Mouse (Mus musculus) liver, adult (tissue): ENCODE data around the gene Cubn.
A peak's percentile ranks its signal among the peaks of the same experiment; 100 is the strongest.

Source experiments
- GATA4 ChIP-seq: IDR thresholded peaks from 2 replicates; pipeline ENCODE4 v1.6.1; 2014; ENCODE audit warnings: mild to moderate bottlenecking, low read length; ENCODE audit not compliant: insufficient replicate concordance

Cubn gene

GRCm38 (mm10) chr2:13400831-13401230 lies 90.8 kb downstream of the Cubn start:
- TF ChIP-seq GATA4, result no peak

GRCm38 (mm10) chr2:13399480-13400072 lies 92.0 kb downstream of the Cubn start:
- TF ChIP-seq GATA4, result no peak

- no peak for TF ChIP-seq GATA4
Measured at GRCm38 (mm10) chr2:13398955-13399354, 92.7 kb downstream of the Cubn start.

- TF ChIP-seq GATA4, result no peak
Measured at GRCm38 (mm10) chr2:13398551-13398950, 93.1 kb downstream of the Cubn start.

DNA sequence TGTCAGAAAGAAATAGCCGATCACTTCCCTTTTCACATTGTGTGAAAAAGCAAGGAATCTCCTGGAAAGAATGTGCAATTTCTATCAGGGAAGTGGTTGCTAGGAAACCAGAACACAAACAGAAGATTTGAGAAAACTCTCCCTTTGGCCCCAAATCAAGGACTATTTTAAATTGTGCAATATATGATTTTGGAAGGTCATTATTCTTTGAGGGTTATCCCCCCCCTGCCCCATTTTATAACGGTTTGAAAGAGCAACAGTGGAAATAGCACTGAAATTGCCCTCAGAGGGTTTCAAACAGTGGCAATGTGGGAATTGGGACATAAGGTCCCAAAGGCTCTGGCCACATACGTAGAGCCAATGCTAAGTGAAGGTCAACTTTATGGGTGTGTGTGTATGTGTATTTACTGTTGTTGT lies 95.5 kb downstream of the Cubn start:
- no peak for TF ChIP-seq GATA4

DNA sequence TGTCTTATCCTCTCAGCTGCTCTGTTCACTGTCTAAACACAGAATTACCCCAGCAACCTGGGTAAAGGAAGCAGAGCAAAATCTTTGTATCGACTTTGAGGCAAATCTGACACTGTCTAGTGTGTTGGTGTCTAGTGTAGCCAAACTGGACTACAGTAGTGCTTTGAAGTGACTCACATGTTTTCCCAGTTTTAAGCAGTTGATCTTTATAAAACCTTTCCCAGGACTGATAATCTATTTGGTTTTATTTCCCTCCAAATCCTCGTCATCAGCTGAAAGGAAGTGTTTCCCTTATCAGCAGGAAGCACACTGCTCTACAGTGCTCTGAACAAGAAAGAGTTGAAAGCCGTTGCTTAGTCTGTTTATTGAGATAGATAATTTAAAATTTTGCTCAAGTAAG lies 100.6 kb downstream of the Cubn start:
- peak; percentile 81; the same call in 1 of the 2 replicates for TF ChIP-seq GATA4

- no peak for TF ChIP-seq GATA4
Measured at GRCm38 (mm10) chr2:13386631-13387030, 105.0 kb downstream of the Cubn start.

DNA sequence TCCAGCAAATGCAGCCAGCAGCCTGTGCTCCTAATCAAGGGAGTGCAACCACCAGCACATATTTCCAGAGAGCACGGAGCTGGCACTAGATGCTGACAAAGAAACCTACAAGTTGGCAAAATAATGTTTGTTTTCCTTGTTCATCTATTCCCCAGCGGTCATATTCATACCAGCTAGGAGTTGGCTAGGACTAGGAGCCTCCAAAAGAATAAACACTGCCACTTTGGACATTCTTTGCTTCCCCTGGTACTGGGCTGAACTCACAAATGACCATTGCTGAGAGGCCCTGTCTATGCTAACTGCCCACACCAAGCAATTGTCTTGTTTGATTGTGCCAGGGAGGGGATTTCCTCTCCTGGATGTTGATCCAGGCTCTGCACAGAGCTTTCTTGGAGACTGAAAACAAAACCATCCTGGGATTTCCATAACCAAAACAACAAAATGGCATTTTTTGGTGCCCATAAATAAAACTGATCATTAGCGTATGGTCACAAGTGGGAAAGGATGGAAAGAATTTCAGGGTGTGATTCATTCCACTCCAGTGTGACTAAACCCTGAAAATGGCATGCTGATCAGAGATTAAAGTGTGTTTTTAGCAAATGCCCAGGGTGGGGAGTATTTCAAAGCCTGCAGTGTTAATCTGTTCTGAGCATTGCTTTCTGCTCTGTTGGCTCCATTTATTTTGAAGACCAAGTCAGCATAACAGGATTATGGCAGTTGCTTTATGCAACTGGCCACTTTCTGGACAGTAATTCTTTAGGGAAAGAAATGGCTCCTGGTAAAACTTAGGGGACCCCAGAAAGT lies 105.9 kb downstream of the Cubn start:
- TF ChIP-seq GATA4, result no peak

DNA sequence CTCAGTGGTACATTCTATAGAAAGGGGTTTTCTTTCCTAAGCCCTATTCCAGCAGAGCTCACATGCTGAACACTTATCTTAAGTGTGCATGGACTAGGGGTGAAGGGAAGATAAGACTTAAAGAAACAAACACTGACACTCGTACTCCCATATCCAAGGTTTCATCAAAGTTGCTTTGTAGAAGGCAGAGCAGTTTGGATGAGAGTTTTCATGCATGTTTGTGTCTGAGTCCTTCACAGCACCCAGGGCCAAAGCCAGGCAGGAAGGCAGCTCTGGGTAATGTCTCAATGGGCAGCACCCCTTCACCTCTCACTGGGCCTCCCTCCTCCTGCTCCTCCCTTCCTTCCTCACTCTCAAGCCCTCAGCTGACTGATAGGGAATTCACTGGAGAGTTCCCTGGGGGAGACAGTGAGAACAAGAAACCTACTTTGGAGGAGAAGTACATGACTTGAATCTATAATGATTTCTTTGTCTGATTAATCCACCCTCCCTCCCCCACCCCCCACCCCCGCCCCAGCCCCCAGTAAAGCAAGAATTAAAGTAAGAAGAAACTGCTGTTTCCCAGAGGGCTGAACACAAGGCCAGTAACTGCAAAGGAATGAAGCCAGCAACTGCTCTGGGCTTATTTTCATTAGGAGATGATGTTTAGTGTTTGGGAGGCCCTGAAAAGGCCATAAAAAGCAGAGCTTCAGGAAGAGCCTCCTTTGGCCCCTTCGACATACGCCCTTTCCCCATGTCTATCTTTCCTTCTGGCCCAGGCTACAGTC lies 106.7 kb downstream of the Cubn start:
- TF ChIP-seq GATA4, result peak; percentile 84; the same call in 1 of the 2 replicates

GRCm38 (mm10) chr2:13376166-13376565 lies 115.4 kb downstream of the Cubn start:
- no peak for TF ChIP-seq GATA4

DNA sequence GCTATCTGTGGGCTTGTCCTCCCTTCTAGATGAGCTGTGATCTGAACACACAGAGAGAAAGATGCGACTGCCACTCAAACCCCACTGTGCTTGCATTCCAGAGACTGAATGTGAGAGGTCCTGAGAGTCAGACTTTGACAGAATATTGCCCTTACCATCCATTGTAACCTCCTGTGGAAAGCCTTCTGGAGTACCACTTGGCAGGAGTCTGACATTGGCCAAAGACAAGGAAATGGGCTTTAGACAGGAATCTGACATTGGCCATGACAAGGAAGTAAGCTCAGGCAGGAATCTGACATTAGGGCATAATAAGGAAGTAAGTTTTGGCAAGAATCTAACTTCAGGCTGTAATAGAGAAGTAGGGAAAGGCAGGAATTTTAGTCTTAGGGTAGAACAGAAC lies 118.3 kb downstream of the Cubn start:
- TF ChIP-seq GATA4, result no peak

DNA sequence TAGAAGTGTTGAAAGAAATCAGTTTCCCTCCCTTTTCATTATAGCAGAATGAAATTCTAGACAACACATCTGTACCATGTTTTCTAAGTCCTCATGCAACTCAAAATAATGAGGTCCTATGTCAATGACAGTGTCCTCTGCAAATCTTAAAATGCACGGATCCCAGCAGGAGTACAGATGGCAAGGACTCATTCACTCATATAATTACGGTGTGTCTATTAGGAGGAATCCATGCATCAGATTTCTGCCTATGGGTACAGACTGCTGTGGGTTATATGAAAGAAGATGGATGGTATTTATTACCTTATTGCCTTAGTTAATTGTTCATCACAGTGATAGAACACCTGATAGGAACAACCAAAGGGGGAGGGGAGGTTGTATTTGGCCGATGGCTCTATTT lies 118.8 kb downstream of the Cubn start:
- no peak for TF ChIP-seq GATA4

DNA sequence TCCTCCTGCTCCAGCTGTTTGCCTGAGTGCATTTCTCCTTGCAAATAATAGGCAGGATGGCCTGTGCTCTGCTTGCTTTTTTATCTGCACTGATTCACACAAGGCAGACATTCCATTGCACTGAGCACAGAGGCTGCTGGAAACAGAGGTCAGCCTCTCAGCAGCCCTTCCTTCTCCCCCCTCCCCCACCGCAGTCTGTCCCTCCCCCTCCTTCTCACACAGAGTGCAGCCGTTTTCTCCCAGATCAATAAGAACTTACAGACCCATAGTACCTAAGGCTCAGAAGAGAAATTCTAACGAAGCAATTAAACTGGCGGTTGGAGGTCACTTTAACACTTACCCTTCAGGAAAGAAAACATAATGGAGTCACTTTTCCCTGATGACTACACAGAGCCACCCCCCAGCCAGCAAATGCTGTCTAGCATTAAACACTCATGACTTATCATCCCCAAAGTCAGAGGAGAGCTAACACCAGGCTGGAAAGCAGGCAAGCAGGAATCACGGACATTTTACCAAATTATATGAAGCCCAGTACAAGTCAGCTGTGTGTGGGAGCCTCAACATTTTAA lies 119.3 kb downstream of the Cubn start:
- peak; percentile 36; the same call in 1 of the 2 replicates for TF ChIP-seq GATA4

DNA sequence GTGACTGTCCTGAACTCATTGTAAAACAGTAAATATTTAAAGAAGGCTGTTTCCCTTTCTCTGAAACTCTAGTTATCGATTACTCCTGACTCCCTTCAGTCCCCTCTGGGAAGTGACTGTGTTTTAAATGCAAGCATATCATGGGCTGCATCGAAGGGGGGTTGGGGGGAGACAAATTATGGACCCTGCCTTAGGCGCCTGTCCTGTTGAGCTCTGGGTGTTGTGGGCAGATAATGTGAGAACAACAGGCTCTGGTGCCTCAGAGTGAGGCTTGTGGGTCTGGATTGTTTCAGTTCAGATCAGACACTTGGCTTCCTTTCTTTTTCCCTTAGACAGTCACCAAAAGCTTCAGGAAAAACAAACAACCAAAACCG lies 119.8 kb downstream of the Cubn start:
- TF ChIP-seq GATA4, result no peak

- peak; percentile 52; the same call in 1 of the 2 replicates for TF ChIP-seq GATA4
Measured at GRCm38 (mm10) chr2:13371072-13371796, 120.4 kb downstream of the Cubn start.
